Mouse (Mus musculus) limb, embryonic 13.5 days (tissue): ENCODE measurements at regions not wholly inside any gene's neighbourhood (a gene's known extent, or its start where the extent isn't known, plus 50 kb on each side); places are given as distances from the start of the nearest gene placed in this dataset.

Experiments
- ATAC-seq: fragments of 200-750 bp; cut with Nextera tagmentation; 2 replicates; pipeline ENCODE4 v1.8.0; 2017; ENCODE audit warnings: low read depth, moderate number of reproducible peaks, moderate TSS enrichment; ENCODE audit not compliant: low FRiP score
- H3K27ac ChIP-seq: fragments of 300-500 bp; sonication (generic); 2 replicates; pipeline ENCODE4 v1.5.1; 2015; ENCODE audit warnings: inconsistent platforms, mild to moderate bottlenecking, moderate library complexity
- H3K27me3 ChIP-seq: fragments of 300-500 bp; sonication (generic); 2 replicates; pipeline ENCODE4 v1.6.1; 2015; ENCODE audit warnings: mild to moderate bottlenecking, inconsistent platforms
- H3K36me3 ChIP-seq: fragments of 300-500 bp; sonication (generic); 2 replicates; pipeline ENCODE4 v1.6.1; 2015; ENCODE audit warnings: inconsistent platforms, mild to moderate bottlenecking, moderate library complexity
- H3K4me1 ChIP-seq: fragments of 300-500 bp; sonication (generic); 2 replicates; pipeline ENCODE4 v1.6.1; 2015; ENCODE audit warnings: inconsistent platforms
- H3K4me2 ChIP-seq: fragments of 300-500 bp; sonication (generic); replicated peaks from 2 replicates; pipeline ENCODE4 v1.6.1; 2015; ENCODE audit warnings: inconsistent platforms, mild to moderate bottlenecking, moderate library complexity
- H3K4me3 ChIP-seq: fragments of 300-500 bp; sonication (generic); 2 replicates; pipeline ENCODE4 v1.5.1; 2015; ENCODE audit warnings: moderate library complexity, mild to moderate bottlenecking, inconsistent platforms
- H3K9ac ChIP-seq: fragments of 300-500 bp; sonication (generic); 2 replicates; pipeline ENCODE4 v1.6.1; 2015; ENCODE audit warnings: mild to moderate bottlenecking, inconsistent platforms
- H3K9me3 ChIP-seq: fragments of 300-500 bp; sonication (generic); 2 replicates; pipeline ENCODE4 v1.6.1; 2016; ENCODE audit warnings: inconsistent platforms
- WGBS: fragments of 180-500 bp; shearing (Covaris S2); methylation state at CpG from one replicate; pipeline ENCODE4 v1.1.7; 2015; 5-methylcytosine and 5-hydroxymethylcytosine counted together

GRCm38 (mm10) chr3:103408724-103409123 is 129.6 kb downstream of the Trim33 start:
- no peak overlapping the region for H3K4me3 ChIP-seq
- H3K36me3 ChIP-seq: no peaks in the 10 kb centered on the region
- no peaks in the 10 kb centered on the region for H3K4me1 ChIP-seq
- no peaks in the 10 kb centered on the region for H3K27me3 ChIP-seq
- no peak overlapping the region for H3K4me2 ChIP-seq
- ATAC-seq: no peak
- H3K9ac ChIP-seq: no peak overlapping the region
- no peaks in the 10 kb centered on the region for H3K9me3 ChIP-seq
- H3K27ac ChIP-seq: no peak overlapping the region
- 82% methylated on average over 5 of the region's 5 CpGs for WGBS

GRCm38 (mm10) chr3:103412247-103412646 is 133.2 kb downstream of the Trim33 start:
- 76% methylated on average over 2 of the region's 2 CpGs for WGBS
- no peaks in the 10 kb centered on the region for H3K27me3 ChIP-seq
- no peaks in the 10 kb centered on the region for H3K36me3 ChIP-seq
- no peaks in the 10 kb centered on the region for H3K9me3 ChIP-seq
- no peak overlapping the region for H3K9ac ChIP-seq
- H3K4me1 ChIP-seq: no peaks in the 10 kb centered on the region
- no peak overlapping the region; the same call in 1 of the 2 replicates for H3K27ac ChIP-seq
- no peak overlapping the region for H3K4me2 ChIP-seq
- no peak for ATAC-seq
- H3K4me3 ChIP-seq: no peak overlapping the region

DNA sequence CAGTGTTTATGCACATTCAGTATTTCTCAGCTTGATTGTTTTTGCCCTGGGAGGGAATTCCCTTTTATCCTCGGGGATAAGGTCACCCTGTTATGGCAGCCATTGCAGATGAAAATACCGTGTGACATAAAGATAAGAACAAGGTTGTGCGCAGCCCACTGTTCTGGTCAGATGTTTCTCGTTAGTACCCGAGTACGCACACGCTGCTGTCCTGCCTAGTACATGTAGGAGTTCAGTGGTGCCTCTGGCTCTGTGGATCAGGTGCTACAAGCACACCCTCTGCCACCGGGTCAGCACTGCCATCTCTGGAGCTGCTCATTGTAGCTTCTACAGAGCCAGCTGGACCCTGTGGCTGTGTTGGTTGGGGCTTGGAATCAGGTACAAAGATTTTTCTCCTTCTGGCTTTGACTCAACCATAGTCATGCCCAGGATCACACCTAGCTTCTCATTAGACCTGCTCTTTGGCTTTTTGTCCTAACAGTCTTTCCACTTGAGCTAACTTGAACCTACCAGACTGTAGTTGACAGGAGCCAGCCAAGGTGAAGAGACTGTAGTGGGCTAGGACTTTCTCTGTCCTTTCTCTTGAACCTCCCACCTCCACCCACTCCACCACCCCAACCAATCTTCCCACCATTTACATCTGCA is 136.1 kb downstream of the Trim33 start:
- Histone ChIP-seq H3K4me3 (no peak overlapping the region), H3K36me3 (no peaks in the 10 kb centered on the region), H3K27me3 (no peaks in the 10 kb centered on the region), H3K4me2 (no peak overlapping the region), H3K27ac (no peak overlapping the region), H3K9ac (no peak overlapping the region), H3K9me3 (no peaks in the 10 kb centered on the region), H3K4me1 (peaks cover 14% of the 10 kb centered on the region)
- WGBS: 33% methylated on average over 8 of the region's 8 CpGs
- ATAC-seq: no peak

- WGBS: 58% methylated on average over 2 of the region's 2 CpGs
- H3K4me2 ChIP-seq: no peak overlapping the region
These were observed 137.2 kb downstream of the Trim33 start for GRCm38 (mm10) chr3:103416296-103416695.

DNA sequence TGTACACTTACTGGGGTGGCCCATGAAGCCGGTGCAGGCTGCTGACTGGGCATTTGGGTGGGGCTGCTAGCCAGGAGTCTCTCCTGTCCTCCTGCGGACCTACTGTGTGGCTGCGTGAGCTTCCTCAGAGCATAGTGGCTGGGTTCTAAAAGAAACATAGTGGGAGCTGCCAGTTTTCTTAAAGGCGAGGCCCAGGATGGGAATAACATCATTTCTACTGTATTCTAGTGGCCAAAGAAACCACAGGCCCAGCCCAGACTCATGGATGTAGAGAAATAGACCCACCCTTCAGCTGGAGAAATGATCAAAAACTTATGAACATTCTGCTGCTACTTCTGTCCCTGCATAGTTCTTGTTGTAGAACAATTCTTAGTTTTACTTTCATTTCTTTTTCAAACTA is 138.7 kb downstream of the Trim33 start:
- ATAC-seq: no peak
- 89% methylated on average over 4 of the region's 4 CpGs for WGBS

More at GRCm38 (mm10) chr3:103416296-103416695, 137.2 kb downstream of the Trim33 start:
- Histone ChIP-seq H3K27me3 (no peaks in the 10 kb centered on the region), H3K4me1 (peaks cover 25% of the 10 kb centered on the region), H3K4me3 (no peak overlapping the region), H3K9me3 (no peaks in the 10 kb centered on the region), H3K9ac (no peak overlapping the region), H3K27ac (no peak overlapping the region), H3K36me3 (no peaks in the 10 kb centered on the region)
- ATAC-seq: no peak

DNA sequence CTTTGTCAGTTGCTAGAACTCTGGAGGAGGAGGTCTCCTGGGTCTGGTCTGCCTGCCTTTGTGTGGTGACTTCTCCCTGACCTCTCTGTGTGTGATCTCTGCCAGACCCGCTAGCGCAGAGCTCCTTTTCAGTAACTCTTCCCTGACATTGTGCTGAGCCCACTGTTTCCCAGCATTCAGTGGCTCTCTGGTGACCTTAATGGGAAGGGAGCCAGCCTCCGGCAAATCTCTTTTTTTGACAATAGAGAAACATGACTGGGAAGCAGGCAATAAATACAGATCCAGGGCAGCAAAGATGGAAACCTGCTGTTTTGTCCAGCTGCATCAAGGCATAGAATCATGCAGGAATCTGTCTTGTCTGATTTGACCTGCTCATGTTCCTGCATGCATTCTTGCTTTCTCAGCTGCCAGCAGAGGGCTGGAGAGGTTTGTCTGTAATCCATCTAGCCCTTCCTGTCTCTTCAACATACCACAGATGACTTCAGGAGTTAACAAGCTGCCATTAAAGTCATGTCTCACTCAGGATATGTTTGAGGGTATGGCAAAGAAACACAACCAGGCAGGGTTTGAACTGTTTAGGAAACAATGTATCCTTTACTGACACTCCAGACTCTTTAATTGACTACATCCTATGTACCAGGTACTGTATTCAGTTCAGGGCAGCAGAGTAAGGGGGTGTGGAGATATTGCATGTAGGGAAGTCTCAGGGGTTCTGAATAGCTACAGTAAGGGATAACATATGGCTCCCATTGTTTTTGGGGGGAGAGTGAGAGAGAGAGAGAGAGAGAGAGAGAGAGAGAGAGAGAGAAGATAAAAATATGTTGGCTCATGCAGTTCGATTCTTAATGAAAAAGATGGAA is 140.9 kb downstream of the Trim33 start:
- Histone ChIP-seq H3K27ac (peak overlapping the region; percentile 67), H3K4me2 (no peak overlapping the region), H3K36me3 (no peaks in the 10 kb centered on the region), H3K27me3 (no peaks in the 10 kb centered on the region), H3K9me3 (no peaks in the 10 kb centered on the region), H3K4me1 (peaks cover 31% of the 10 kb centered on the region), H3K4me3 (no peak overlapping the region), H3K9ac (no peak overlapping the region)
- WGBS: 21% methylated on average over 4 of the region's 4 CpGs
- ATAC-seq: peak; percentile 78

More for the DNA sequence above, 138.7 kb downstream of the Trim33 start:
- no peak overlapping the region for H3K4me3 ChIP-seq
- no peaks in the 10 kb centered on the region for H3K9me3 ChIP-seq
- H3K27ac ChIP-seq: 0 out of 2 replicates have a peak overlapping the region, but pooled peaks have one; percentile 0
- no peaks in the 10 kb centered on the region for H3K27me3 ChIP-seq
- H3K4me1 ChIP-seq: peaks cover 31% of the 10 kb centered on the region
- no peaks in the 10 kb centered on the region for H3K36me3 ChIP-seq
- no peak overlapping the region for H3K9ac ChIP-seq
- no peak overlapping the region for H3K4me2 ChIP-seq

GRCm38 (mm10) chr3:103420621-103421274 is 141.7 kb downstream of the Trim33 start:
- ATAC-seq: no peak
- H3K4me1 ChIP-seq: peaks cover 31% of the 10 kb centered on the region
- no peaks in the 10 kb centered on the region for H3K36me3 ChIP-seq
- WGBS: 67% methylated on average over 12 of the region's 12 CpGs
- H3K9me3 ChIP-seq: no peaks in the 10 kb centered on the region
- H3K9ac ChIP-seq: no peak overlapping the region
- no peak overlapping the region for H3K4me3 ChIP-seq
- peak overlapping the region; percentile 67; the same call in 1 of the 2 replicates for H3K27ac ChIP-seq
- H3K27me3 ChIP-seq: no peaks in the 10 kb centered on the region
- peak overlapping the region; percentile 28; the same call in 1 of the 2 replicates for H3K4me2 ChIP-seq

DNA sequence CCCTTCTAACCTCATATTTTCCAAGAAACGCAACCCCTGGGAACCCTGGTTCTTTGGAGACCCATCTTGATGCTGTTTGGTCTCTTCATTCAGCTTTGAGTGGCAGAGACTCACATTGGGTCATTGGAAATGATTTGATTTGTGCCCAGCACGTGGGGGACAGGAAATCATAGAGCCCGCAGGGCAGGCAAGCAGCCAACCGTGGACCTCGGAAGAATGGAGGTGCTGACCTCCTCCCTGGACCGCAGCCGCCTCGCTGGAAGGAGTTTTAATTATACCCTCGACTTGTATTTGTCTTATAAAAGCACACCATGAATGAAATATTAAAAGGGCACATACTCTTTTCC is 142.2 kb downstream of the Trim33 start:
- Histone ChIP-seq H3K4me1 (peaks cover 31% of the 10 kb centered on the region), H3K9ac (no peak overlapping the region), H3K27ac (0 out of 2 replicates have a peak overlapping the region, but pooled peaks have one; percentile 67), H3K27me3 (no peaks in the 10 kb centered on the region), H3K9me3 (no peaks in the 10 kb centered on the region), H3K4me3 (no peak overlapping the region), H3K36me3 (no peaks in the 10 kb centered on the region), H3K4me2 (peak overlapping the region; percentile 28; the same call in 1 of the 2 replicates)
- 36% methylated on average over 9 of the region's 9 CpGs for WGBS
- ATAC-seq: no peak

DNA sequence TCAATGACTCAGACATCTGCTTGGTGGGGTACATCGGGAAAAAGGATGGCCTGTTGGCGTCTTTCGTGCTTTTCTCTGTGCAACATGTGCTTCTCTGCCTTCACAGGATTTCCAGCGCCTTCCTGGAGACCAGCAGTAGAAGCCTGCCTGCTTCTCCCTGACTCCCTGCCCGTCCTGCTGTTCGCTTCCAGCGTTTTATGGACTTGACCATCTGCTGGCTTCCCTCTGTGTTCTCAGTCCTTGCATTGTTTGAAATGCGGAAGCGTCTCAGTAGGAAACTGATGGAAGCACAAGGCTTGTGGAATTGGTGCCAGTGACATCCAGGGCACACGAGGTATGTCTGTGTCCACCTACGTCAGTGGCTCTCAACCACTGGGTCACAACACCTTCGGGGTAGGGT is 143.7 kb downstream of the Trim33 start:
- Histone ChIP-seq H3K4me1 (peaks cover 31% of the 10 kb centered on the region), H3K4me2 (no peak overlapping the region), H3K36me3 (no peaks in the 10 kb centered on the region), H3K9ac (no peak overlapping the region), H3K27me3 (no peaks in the 10 kb centered on the region), H3K9me3 (no peaks in the 10 kb centered on the region), H3K4me3 (no peak overlapping the region), H3K27ac (no peak overlapping the region)
- WGBS: 81% methylated on average over 12 of the region's 12 CpGs
- no peak for ATAC-seq

GRCm38 (mm10) chr3:103423290-103423689 is 144.2 kb downstream of the Trim33 start:
- WGBS: 86% methylated on average over 4 of the region's 4 CpGs
- Histone ChIP-seq H3K4me1 (peaks cover 31% of the 10 kb centered on the region), H3K27me3 (no peaks in the 10 kb centered on the region), H3K36me3 (no peaks in the 10 kb centered on the region), H3K9ac (no peak overlapping the region), H3K4me2 (no peak overlapping the region), H3K9me3 (no peaks in the 10 kb centered on the region), H3K4me3 (no peak overlapping the region), H3K27ac (no peak overlapping the region)
- no peak for ATAC-seq

- no peak overlapping the region for H3K4me2 ChIP-seq
- no peak overlapping the region for H3K27ac ChIP-seq
- H3K9ac ChIP-seq: no peak overlapping the region
- no peaks in the 10 kb centered on the region for H3K36me3 ChIP-seq
- H3K4me1 ChIP-seq: peaks cover 13% of the 10 kb centered on the region
- WGBS: 82% methylated on average over 19 of the region's 19 CpGs
- H3K9me3 ChIP-seq: no peaks in the 10 kb centered on the region
- no peak overlapping the region for H3K4me3 ChIP-seq
- no peak for ATAC-seq
- no peaks in the 10 kb centered on the region for H3K27me3 ChIP-seq
These were observed 146.8 kb downstream of the Trim33 start for GRCm38 (mm10) chr3:103425812-103426430.
